Mouse (Mus musculus): ENCODE data around the gene Foxn3.

Foxn3 gene

GRCm38 (mm10) chr12:99187671-99188070, 375.7 kb downstream of the Foxn3 start:
- in situ Hi-C loops (cut with MboI, MseI), result no loop called here

GRCm38 (mm10) chr12:99186239-99186638, 377.1 kb downstream of the Foxn3 start:
- in situ Hi-C loops (cut with MboI, MseI), result no loop called here

- in situ Hi-C loops (cut with MboI, MseI), result no loop called here
Measured at GRCm38 (mm10) chr12:99183261-99183792, 380.1 kb downstream of the Foxn3 start.

DNA sequence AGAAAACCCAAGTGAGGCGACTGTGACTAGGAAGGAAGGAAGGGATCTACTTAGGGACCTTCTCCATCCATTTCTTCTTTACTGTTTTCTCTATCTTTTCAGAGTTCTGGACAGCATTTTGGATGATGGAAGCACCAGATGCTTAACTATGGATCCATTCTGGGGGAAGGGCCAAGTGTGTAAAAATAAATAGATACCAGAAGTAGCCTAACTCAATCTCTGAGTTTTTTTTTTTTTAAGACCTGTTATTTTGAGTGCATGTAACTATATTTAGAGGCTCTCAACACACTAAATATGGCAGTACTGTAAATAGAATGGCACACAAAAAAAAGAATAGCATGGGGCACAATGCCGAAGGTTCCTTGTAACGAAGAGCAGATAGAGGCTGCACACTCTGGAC, 381.0 kb downstream of the Foxn3 start:
- in situ Hi-C loops (cut with MboI, MseI), result no loop called here

- in situ Hi-C loops (cut with MboI, MseI), result no loop called here
Measured at GRCm38 (mm10) chr12:99180234-99180824, 383.1 kb downstream of the Foxn3 start.

DNA sequence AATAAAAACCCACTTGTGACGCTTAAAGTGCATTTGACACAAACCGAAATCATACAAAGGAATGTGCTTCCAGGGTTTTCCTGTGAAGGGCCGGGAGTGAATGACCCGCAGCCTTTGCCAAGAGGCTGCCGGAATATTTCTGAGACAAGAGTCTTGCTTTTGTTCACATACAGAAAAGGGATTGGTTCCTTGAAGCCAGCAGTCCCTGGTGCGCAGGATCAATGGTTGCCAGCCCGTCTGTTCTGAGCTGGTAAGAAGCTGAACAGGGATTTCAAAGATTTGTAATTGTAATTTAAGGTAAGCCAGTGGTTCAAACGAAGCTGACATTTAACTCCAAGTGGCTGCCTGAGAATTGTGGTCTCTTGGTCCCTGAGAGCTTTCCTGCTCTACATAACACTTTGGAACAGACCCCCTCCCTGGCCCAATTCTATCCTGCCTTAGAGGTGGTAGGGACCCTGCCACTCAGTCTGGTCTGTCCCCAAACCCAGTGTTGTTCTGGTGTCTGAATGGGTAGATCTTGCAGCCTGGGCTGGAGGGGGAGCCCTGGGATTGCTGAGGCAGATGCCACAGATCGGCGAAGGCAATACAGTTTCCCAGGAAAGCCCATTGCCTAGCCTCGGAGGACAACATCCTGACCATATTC, 388.3 kb downstream of the Foxn3 start:
- in situ Hi-C loops (cut with MboI, MseI), result loop anchor here (5.0 kb wide), 1 partner anchor 98 kb away; no protein-coding TSS in a partner anchor

GRCm38 (mm10) chr12:99172170-99172569, 391.2 kb downstream of the Foxn3 start:
- in situ Hi-C loops (cut with MboI, MseI), result no loop called here

DNA sequence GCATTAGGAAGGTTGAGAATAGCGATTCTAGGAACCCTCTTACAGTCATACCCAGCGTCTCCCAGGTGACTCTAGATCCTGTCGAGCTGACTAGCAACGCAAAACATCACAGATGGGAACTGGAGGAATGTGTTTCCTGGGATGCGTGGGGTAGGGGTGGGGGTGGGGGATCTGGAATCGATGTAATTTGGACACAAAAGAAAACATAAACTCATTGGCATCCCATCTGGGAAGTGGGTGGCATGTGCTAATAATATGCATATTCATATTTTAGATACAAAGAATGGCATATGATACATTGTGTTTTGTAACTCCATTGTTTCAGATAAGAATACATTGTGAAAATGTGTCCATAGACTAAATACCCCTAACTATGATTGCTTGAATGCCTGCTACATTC, 393.5 kb downstream of the Foxn3 start:
- in situ Hi-C loops (cut with MboI, MseI), result no loop called here

- in situ Hi-C loops (cut with MboI, MseI), result no loop called here
Measured at GRCm38 (mm10) chr12:99166091-99166490, 397.3 kb downstream of the Foxn3 start.

DNA sequence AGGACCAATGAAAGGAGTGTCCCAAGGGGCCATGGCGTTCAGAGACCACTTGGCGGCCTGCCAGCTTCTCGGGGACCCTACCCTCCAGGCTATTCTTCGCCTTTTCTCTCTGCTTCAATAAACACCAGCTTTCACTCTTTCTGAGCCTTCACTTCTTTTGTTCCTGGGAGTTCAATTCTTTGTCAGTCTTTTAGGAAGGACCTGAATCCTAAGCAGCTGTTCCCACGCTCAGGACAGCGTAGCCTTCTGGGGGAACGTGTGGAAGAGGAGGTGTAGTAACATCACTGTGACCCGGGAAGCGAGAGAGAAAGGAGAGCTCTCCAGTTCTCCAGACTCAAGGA, 400.1 kb downstream of the Foxn3 start:
- in situ Hi-C loops (cut with MboI, MseI), result no loop called here

GRCm38 (mm10) chr12:99162639-99163341, 400.6 kb downstream of the Foxn3 start:
- in situ Hi-C loops (cut with MboI, MseI), result no loop called here

- in situ Hi-C loops (cut with MboI, MseI), result no loop called here
Measured at GRCm38 (mm10) chr12:99162188-99162587, 401.2 kb downstream of the Foxn3 start.

DNA sequence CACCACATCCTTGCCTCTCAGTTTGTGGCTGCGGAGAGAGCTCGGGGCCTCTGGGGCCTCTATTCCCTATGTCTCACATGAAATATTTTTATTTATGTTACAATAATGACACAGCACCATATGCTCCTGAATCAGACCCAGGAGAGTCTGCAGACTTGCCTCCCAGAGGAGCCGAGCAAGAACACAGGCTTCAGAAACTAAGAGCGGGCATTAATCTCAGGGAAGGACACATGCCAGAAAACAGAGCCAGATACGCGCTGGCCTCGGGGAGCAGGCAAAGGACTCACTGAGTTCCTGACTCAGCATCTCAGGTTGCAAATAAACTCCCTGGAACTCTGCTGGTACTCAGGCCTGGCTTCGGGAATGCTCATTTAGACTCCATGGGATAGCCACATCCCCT, 403.3 kb downstream of the Foxn3 start:
- in situ Hi-C loops (cut with MboI, MseI), result no loop called here

DNA sequence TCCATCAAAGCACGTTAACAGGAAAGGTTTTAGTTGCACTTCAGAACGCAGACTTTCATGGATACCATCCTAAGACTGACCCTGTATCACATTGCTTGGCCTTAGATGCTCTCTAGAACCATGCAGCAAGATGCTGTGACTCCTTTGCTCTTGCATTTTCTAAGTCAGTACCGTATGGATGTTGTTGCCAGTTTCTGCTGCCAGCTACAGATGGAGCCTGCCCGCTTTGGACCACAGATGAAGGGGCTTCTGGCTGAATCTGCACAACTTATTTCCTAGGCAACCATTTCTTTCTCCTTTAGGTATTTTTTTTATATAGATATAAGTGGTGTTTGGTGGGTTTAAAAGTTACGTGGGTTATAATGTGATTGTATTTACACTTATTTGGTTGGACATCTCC, 407.5 kb downstream of the Foxn3 start:
- in situ Hi-C loops (cut with MboI, MseI), result no loop called here

DNA sequence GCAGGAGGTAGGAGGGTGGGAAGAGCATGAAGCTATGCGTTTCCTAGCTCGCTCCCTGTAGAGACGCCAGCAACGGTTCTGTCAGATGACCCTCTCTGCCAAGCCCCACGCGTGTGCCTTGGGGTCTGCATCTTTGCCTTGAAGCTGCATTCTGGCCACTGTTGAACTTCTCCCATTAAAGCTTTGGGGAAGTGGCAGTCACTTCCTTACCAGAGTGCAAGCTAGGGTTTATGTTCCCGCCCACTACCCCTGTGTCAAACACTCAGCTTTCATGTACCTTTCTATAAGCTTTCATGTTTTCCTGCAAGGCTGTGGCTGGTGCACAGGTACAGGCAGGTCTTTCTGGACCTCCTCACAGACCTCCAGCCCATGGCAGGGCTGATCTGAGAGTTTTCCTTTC, 409.2 kb downstream of the Foxn3 start:
- in situ Hi-C loops (cut with MboI, MseI), result no loop called here

DNA sequence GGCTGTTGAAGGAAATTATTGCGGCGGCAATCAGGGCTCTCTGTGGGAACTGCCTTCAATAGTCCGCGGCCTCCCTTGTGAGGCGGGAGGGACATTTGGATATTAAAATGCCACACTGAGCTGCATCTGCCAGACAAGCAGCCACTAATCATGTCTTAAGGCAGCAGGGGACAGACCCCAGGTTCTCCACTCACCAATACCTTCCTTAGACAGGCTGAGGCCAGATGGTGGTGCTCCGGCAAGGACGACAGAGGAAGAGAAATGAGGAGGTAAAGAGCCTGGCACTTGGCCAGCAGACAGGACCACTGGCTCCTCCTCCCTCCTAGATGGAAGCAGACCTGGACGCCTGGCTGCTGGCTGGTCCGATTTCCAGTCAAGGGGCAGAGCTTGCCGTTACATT, 409.7 kb downstream of the Foxn3 start:
- in situ Hi-C loops (cut with MboI, MseI), result no loop called here

- in situ Hi-C loops (cut with MboI, MseI), result no loop called here
Measured at GRCm38 (mm10) chr12:99150126-99150525, 413.3 kb downstream of the Foxn3 start.

- in situ Hi-C loops (cut with MboI, MseI), result no loop called here
Measured at GRCm38 (mm10) chr12:99149193-99149592, 414.2 kb downstream of the Foxn3 start.

All from T-helper 2 cell (primary cell).